Mouse (Mus musculus): Measurements from ENCODE around the gene Prpf40a. TPM values are rescaled to one million over a fixed set of nuclear protein-coding genes. Genes with fewer than 3 reads are reported as not detected.

Prpf40a gene
- polyA plus RNA-seq, 1 experiment from 2014 or later: 108 TPM

- Histone ChIP-seq H3K36me3 (peaks cover 16% of the 10 kb centered on the region), H3K9ac (no peak overlapping the region), H3K27ac (replicated peaks) (no peak overlapping the region), H3K4me3 (no peak overlapping the region), H3K9me3 (no peaks in the 10 kb centered on the region), H3K4me1 (replicated peaks) (peaks cover 10% of the 10 kb centered on the region), H3K4me2 (no peak overlapping the region), H3K27me3 (no peaks in the 10 kb centered on the region)
- no peak for ATAC-seq (ENCODE audit: low read depth)
Observed at GRCm38 (mm10) chr2:53179876-53180275, 11.2 kb downstream of the Prpf40a start.

- H3K9me3 ChIP-seq: no peaks in the 10 kb centered on the region
- H3K27me3 ChIP-seq: no peaks in the 10 kb centered on the region
- no peak overlapping the region for H3K4me2 ChIP-seq
- H3K36me3 ChIP-seq: peaks cover 22% of the 10 kb centered on the region
- no peak for ATAC-seq (ENCODE audit: low read depth)
- H3K4me3 ChIP-seq: no peak overlapping the region
- no peak overlapping the region for H3K27ac ChIP-seq (replicated peaks)
- WGBS: 81% methylated on average over 3 of the region's 3 CpGs
- no peak overlapping the region for H3K9ac ChIP-seq
- H3K4me1 ChIP-seq (replicated peaks): peaks cover 10% of the 10 kb centered on the region
Observed at GRCm38 (mm10) chr2:53178966-53179365, 12.1 kb downstream of the Prpf40a start.

- no peak overlapping the region for H3K27ac ChIP-seq (replicated peaks)
- peaks cover 31% of the 10 kb centered on the region for H3K36me3 ChIP-seq
- H3K27me3 ChIP-seq: no peaks in the 10 kb centered on the region
- H3K9me3 ChIP-seq: no peaks in the 10 kb centered on the region
- H3K4me1 ChIP-seq (replicated peaks): no peaks in the 10 kb centered on the region
- no peak overlapping the region for H3K9ac ChIP-seq
- H3K4me3 ChIP-seq: no peak overlapping the region
- H3K4me2 ChIP-seq: no peak overlapping the region
- no peak for ATAC-seq (ENCODE audit: low read depth)
Observed at GRCm38 (mm10) chr2:53173966-53174365, 17.1 kb downstream of the Prpf40a start.

GRCm38 (mm10) chr2:53146852-53147251, 44.2 kb downstream of the Prpf40a start:
- Histone ChIP-seq H3K4me3 (no peak overlapping the region), H3K27me3 (no peaks in the 10 kb centered on the region), H3K9me3 (no peaks in the 10 kb centered on the region), H3K9ac (no peak overlapping the region), H3K4me1 (replicated peaks) (no peaks in the 10 kb centered on the region), H3K36me3 (peaks cover 52% of the 10 kb centered on the region), H3K4me2 (no peak overlapping the region), H3K27ac (replicated peaks) (no peak overlapping the region)
- no peak for ATAC-seq (ENCODE audit: low read depth)

GRCm38 (mm10) chr2:53131567-53131966, 59.5 kb downstream of the Prpf40a start:
- Histone ChIP-seq H3K36me3 (peaks cover 48% of the 10 kb centered on the region), H3K27ac (replicated peaks) (no peak overlapping the region), H3K4me1 (replicated peaks) (no peaks in the 10 kb centered on the region), H3K4me2 (no peak overlapping the region), H3K4me3 (no peak overlapping the region), H3K9me3 (no peaks in the 10 kb centered on the region), H3K27me3 (no peaks in the 10 kb centered on the region), H3K9ac (no peak overlapping the region)
- no peak for ATAC-seq (ENCODE audit: low read depth)
- 94% methylated on average over 9 of the region's 9 CpGs for WGBS

- Histone ChIP-seq H3K4me3 (no peak overlapping the region), H3K27me3 (no peaks in the 10 kb centered on the region), H3K36me3 (peaks cover 57% of the 10 kb centered on the region), H3K4me2 (no peak overlapping the region), H3K9ac (no peak overlapping the region), H3K9me3 (no peaks in the 10 kb centered on the region), H3K4me1 (replicated peaks) (no peaks in the 10 kb centered on the region), H3K27ac (replicated peaks) (no peak overlapping the region)
- no peak for ATAC-seq (ENCODE audit: low read depth)
- 71% methylated on average over 6 of the region's 6 CpGs for WGBS
Observed at GRCm38 (mm10) chr2:53129070-53129469, 62.0 kb downstream of the Prpf40a start.

GRCm38 (mm10) chr2:53125998-53126397, 65.1 kb downstream of the Prpf40a start:
- 92% methylated on average over 3 of the region's 3 CpGs for WGBS
- H3K4me1 ChIP-seq (replicated peaks): no peaks in the 10 kb centered on the region
- no peak for ATAC-seq (ENCODE audit: low read depth)

GRCm38 (mm10) chr2:53121797-53122196, 69.3 kb downstream of the Prpf40a start:
- ATAC-seq (ENCODE audit: low read depth): 0 out of 2 replicates have a peak, but pooled peaks have one; percentile 38
- Histone ChIP-seq H3K36me3 (peaks cover 69% of the 10 kb centered on the region), H3K27me3 (no peaks in the 10 kb centered on the region), H3K9ac (no peak overlapping the region), H3K4me2 (no peak overlapping the region), H3K4me3 (no peak overlapping the region), H3K9me3 (no peaks in the 10 kb centered on the region), H3K27ac (replicated peaks) (no peak overlapping the region), H3K4me1 (replicated peaks) (no peaks in the 10 kb centered on the region)
- WGBS: 74% methylated on average over 5 of the region's 5 CpGs

More at GRCm38 (mm10) chr2:53125998-53126397, 65.1 kb downstream of the Prpf40a start:
- no peak overlapping the region for H3K27ac ChIP-seq (replicated peaks)
- H3K36me3 ChIP-seq: peaks cover 61% of the 10 kb centered on the region
- no peak overlapping the region for H3K4me2 ChIP-seq
- no peaks in the 10 kb centered on the region for H3K27me3 ChIP-seq
- no peaks in the 10 kb centered on the region for H3K9me3 ChIP-seq
- H3K4me3 ChIP-seq: no peak overlapping the region
- no peak overlapping the region for H3K9ac ChIP-seq

GRCm38 (mm10) chr2:53108547-53108946, 82.5 kb downstream of the Prpf40a start:
- no peak overlapping the region for H3K4me3 ChIP-seq
- peaks cover 82% of the 10 kb centered on the region for H3K36me3 ChIP-seq
- no peak overlapping the region for H3K4me2 ChIP-seq
- WGBS: 84% methylated on average over 5 of the region's 5 CpGs
- no peak overlapping the region for H3K27ac ChIP-seq (replicated peaks)
- H3K9me3 ChIP-seq: no peaks in the 10 kb centered on the region
- H3K9ac ChIP-seq: no peak overlapping the region
- no peaks in the 10 kb centered on the region for H3K27me3 ChIP-seq
- ATAC-seq (ENCODE audit: low read depth): no peak
- H3K4me1 ChIP-seq (replicated peaks): no peaks in the 10 kb centered on the region

GRCm38 (mm10) chr2:53106472-53106871, 84.6 kb downstream of the Prpf40a start:
- Histone ChIP-seq H3K4me3 (no peak overlapping the region), H3K36me3 (peaks cover 84% of the 10 kb centered on the region), H3K4me2 (no peak overlapping the region), H3K27me3 (no peaks in the 10 kb centered on the region), H3K4me1 (replicated peaks) (no peaks in the 10 kb centered on the region), H3K27ac (replicated peaks) (no peak overlapping the region; the same call in 1 of the 2 replicates), H3K9ac (no peak overlapping the region), H3K9me3 (no peaks in the 10 kb centered on the region)
- ATAC-seq (ENCODE audit: low read depth): no peak; the same call in 1 of the 2 replicates
- WGBS: 90% methylated on average over 8 of the region's 8 CpGs

GRCm38 (mm10) chr2:53106056-53106455, 85.0 kb downstream of the Prpf40a start:
- WGBS: 89% methylated on average over 7 of the region's 7 CpGs
- peaks cover 83% of the 10 kb centered on the region for H3K36me3 ChIP-seq

GRCm38 (mm10) chr2:53105408-53105807, 85.7 kb downstream of the Prpf40a start:
- no peak for ATAC-seq (ENCODE audit: low read depth)
- H3K4me1 ChIP-seq (replicated peaks): 0 out of 2 replicates have a peak, but pooled peaks cover under 1% of the 10 kb centered on the region
- H3K27ac ChIP-seq (replicated peaks): no peak overlapping the region
- H3K9ac ChIP-seq: no peak overlapping the region
- no peak overlapping the region for H3K4me3 ChIP-seq
- no peak overlapping the region for H3K4me2 ChIP-seq
- H3K27me3 ChIP-seq: no peaks in the 10 kb centered on the region
- peaks cover 78% of the 10 kb centered on the region for H3K36me3 ChIP-seq
- H3K9me3 ChIP-seq: no peaks in the 10 kb centered on the region
- WGBS: 95% methylated on average over 10 of the region's 10 CpGs

More at GRCm38 (mm10) chr2:53106056-53106455, 85.0 kb downstream of the Prpf40a start:
- Histone ChIP-seq H3K27me3 (no peaks in the 10 kb centered on the region), H3K9ac (no peak overlapping the region), H3K4me3 (no peak overlapping the region), H3K9me3 (no peaks in the 10 kb centered on the region), H3K4me2 (no peak overlapping the region), H3K4me1 (replicated peaks) (no peaks in the 10 kb centered on the region), H3K27ac (replicated peaks) (no peak overlapping the region; the same call in 1 of the 2 replicates)
- no peak for ATAC-seq (ENCODE audit: low read depth)

GRCm38 (mm10) chr2:53102901-53103300, 88.2 kb downstream of the Prpf40a start:
- Histone ChIP-seq H3K9me3 (no peaks in the 10 kb centered on the region), H3K4me3 (no peak overlapping the region), H3K4me2 (no peak overlapping the region), H3K36me3 (peaks cover 58% of the 10 kb centered on the region), H3K27me3 (no peaks in the 10 kb centered on the region), H3K4me1 (replicated peaks) (0 out of 2 replicates have a peak, but pooled peaks cover 2% of the 10 kb centered on the region), H3K9ac (no peak overlapping the region), H3K27ac (replicated peaks) (no peak overlapping the region)
- 89% methylated on average over 2 of the region's 2 CpGs for WGBS
- no peak for ATAC-seq (ENCODE audit: low read depth)

Data from neural tube, embryonic 13.5 days (tissue).